Mouse (Mus musculus) central nervous system, embryonic 14 days (tissue): ENCODE data around the gene Eml3. TPM values are rescaled to one million over a fixed set of nuclear protein-coding genes. Genes with fewer than 3 reads are reported as not detected.

ENCODE experiments used
- polyA plus RNA-seq: library from polyadenylated mRNA; depleted of rRNA; stranded (reverse); fragments of >200 nt; gene quantifications from 2 replicates; pipeline ENCODE4 v1.2.3, GENCODE M21; 2012; rRNA removed

The Eml3 gene
- polyA plus RNA-seq: 18.3 and 26.1 TPM in 2 replicates

DNA sequence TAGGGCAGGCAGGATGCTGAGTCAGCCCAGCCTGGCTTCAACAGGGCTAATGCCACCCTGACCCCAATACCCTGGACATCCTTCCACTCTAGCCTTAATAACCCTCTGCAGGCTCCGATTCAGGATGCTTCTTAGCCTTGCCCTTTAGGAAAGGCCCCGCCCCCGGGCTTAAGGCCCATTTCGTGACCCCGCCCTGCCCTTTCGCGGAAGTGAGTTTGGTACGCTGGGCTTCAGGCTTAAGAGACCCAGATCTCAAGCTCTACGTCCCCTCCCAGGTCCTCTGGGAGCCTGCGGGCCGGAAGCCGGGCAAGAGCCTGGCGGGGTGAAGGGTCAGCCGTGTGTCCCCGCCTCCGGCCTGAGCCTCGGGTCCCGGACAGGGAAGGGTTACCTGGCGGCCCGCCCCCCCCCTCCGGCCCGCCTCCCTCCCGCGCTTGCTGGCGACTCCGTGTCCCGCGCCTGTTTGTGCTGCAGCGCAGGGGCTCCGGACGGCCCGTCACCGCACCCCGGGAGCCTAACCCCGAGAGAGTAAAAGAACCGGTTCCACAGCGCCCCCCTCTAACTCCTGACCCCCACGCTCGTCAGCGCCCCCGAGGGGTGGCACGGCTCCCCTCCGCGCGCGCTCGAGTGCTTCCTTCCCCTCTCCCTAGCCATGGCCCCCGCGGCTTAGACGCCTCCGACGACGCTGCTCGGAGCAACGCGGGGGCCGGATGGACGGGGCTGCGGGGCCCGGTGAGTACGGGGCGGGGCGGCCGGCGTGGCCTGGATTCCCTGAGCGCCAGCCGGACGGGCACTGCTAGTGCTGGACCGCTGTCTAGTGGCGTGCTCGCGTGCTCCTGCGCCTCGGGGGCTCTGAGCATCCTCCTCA lies at the start of gene Eml3, which contains the start of gene Rom1:
TSS of gene Eml3 (plus strand) at position 329 of the 865 bp plus-strand sequence.
TSS of gene Rom1 (minus strand) at position 133 of the 865 bp plus-strand sequence.

DNA sequence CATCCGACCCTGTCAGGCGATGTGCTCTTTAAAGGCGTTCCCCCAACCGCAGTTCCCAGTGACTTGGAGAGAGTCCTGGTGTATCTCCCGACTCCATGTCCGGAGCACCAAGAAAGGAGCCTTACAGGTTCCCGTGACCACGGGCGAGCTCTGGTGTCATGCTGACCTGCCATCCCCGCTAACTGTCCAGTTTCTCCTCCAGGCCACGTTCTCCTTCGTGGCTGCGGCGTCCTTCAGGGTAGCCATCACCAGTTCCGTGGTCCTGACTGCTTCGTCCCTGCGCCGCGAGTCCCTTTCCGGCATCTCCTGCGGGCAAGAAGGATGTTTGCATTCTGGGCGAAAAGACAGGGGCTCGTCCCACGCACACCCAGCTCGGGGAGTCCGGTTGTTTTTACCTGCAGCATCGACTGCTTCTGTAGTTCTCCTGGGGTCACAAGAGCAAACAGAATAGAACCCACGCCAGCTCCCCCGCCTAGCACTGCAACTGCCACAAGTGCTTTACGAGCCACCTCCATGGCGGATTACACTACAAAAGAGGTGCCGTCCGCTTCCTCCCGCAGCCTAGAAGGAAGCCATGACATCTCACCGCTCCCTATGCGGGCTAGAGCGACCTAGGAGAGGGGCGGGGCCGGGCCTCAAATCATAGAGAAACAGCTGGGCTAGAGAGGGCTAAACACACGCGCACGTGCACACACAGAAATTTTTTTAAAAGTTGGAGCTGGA lies 48.9 kb upstream of the Eml3 start, which contains the start of gene Uqcc3:
TSS of gene Uqcc3 (minus strand) at position 613 of the 723 bp plus-strand sequence.

GRCm38 (mm10) chr19:8883616-8884015 lies 45.7 kb upstream of the Eml3 start, which contains the start of the genes Lbhd1 and Gm49403:
Gene Lbhd1, plus strand, starts transcription at chr19:8883732.
Gene Gm49403, plus strand, starts transcription at chr19:8883930.

DNA sequence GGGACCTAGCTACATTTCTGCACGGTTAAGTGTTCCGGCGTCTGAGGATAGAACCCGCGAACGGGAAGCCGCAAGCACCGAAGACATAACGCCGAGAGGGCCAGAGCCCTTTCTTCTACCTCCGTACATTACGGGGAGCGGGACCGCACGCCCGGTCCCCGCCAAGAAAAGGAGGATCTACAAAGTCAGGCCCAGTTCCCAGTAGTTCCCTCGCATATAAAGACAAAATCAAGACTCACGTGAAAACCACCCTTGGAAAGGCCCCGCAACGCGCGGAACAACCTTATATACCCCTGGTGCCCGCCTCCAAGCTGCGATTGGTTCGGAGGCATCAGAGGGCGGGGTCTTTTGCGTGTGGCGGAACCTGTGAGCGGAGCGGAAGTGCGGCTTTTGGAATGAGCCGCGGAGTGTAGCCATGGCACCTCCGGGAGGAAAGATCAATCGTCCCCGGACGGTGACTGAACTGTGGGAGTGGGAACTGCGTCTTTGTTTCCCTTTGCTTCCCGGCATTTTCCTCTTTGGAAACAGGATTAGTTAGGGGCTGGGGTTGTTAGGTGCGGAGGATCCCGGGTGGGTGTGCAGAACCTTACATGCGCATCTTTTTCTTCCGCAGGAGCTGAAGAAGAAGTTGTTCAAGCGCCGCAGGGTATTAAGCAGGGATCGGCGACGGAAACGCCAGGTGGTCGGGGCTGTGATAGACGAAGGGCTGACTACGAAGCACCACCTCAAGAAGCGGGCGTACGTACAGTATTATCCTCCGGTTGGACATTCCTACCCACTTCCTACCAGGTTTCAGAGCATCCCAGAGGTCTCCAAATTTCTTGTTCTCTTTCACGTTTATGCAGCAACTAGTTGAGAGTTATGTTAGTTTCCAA lies 40.6 kb upstream of the Eml3 start, which contains the start of the genes 1810009A15Rik and Gm49416:
TSS of gene 1810009A15Rik (plus strand) at position 343 of the 875 bp plus-strand sequence.
TSS of gene Gm49416 (plus strand) at position 416 of the 875 bp plus-strand sequence.

GRCm38 (mm10) chr19:8892829-8893766 lies 36.3 kb upstream of the Eml3 start, which contains the start of gene Ints5:
Gene Ints5, plus strand, starts transcription at chr19:8893005.

GRCm38 (mm10) chr19:8897865-8898495 lies 31.4 kb upstream of the Eml3 start, which contains the start of gene Ganab:
Gene Ganab, plus strand, starts transcription at chr19:8898071.

DNA sequence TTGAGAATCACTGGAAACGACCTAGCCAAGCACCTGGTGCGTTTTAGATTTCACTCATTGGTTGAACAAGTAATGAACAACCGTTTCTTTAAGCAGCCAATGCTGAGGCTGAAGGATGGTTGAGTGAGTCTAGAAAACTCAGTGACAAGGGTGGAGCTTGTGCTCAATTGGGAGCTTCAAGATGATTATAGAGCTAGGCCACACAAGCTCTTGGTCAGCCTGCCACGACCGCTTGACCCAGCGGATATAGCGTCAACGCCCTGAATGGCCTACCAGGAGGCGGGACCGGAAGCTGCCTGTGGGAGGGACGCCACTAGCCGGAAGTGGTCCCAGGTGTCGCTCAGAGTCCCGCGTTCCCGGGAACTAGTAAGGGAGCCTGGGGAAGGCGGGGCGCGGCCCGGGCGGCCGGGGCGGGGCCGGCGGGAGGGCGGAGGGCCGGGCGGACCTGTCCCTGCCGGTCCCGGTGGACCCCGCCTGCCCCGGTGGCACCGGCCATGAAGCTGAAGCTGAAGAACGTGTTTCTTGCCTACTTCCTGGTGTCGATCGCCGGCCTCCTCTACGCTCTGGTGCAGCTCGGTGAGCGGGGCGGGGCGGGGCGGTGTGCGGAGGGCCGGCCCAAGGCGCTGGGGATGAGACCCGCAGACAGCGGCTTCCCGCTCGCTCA lies 9.1 kb upstream of the Eml3 start, which contains the start of gene B3gat3:
TSS of gene B3gat3 (plus strand) at position 302 of the 664 bp plus-strand sequence.

DNA sequence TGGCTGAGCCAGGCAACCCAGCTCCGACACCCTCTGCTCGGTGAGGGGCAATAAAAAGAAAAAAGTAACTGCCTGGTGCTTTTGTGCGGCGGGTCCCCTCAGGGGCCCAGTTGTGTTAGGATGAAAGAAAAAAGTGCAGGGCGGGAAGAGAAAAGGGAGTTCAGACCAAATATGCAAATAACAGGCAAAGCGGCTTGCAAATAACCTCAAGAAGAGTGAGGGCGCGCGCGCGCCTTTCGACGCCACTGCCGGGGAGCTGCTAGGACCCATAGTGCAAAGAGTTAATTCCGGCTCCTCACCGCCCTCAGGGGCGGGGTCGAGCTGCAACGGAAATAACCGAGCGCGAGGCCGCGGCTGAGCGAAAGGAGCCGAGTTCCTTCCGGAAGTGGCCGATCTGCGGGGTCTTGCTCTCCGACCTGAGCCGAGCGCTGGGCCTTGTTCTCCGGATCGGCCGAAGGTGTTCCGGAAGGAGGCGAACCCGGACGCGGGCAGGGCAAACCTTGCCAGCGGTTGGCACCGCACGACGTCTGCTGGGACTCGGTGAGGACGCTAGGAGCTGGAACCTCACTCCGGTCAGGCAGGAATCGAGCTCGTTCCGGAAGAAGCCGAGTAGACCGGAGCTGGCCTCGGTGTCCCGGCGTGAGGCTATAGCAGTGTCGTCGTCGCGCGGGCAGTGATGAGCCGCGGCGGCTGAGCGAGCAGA lies 12.3 kb downstream of the Eml3 start, which contains the start of gene Mta2:
TSS of gene Mta2 (plus strand) at position 361 of the 703 bp plus-strand sequence.

GRCm38 (mm10) chr19:8953135-8954039 lies 24.0 kb downstream of the Eml3 start, which contains the start of gene Tut1:
Gene Tut1, plus strand, starts transcription at chr19:8953847.

DNA sequence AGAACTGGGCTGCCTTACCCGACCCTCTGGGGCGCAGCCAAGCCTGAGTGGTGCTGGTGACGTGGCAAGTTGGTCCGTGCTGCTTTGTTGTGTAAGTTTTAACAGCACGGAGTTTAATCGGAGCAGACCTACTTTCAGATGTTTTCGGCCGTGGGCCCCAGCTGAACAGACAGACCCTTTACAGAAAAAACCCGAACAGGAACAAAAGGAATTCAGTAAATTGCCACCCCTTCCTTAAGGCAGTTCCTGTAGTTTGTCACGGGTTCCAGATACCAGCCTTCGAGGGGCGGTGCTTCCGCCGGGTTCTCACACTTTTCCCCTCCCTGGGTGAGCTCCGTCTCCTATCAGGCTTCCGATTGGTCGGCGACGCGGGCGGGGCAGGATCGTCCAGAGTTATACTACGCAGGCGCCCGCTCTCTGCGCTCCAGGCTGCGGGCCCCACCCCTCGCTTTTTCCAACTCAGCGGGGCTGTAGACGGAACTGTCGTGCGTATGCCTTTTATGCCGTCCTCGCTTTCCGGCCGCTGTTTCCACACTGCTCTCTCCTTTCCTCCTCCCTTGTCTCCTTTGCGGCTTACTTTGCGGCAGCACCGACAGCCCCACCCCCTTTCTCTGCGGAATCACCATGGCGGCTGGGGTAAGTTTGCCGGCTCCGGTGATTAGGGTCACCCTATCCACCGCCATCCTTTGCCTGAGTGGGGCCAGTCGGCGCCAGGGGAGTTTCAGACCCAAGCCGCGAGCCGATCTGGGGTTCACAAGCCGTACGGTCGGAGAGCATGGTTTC lies 37.4 kb downstream of the Eml3 start, which contains the start of gene Eef1g:
TSS of gene Eef1g (plus strand) at position 452 of the 783 bp plus-strand sequence.

DNA sequence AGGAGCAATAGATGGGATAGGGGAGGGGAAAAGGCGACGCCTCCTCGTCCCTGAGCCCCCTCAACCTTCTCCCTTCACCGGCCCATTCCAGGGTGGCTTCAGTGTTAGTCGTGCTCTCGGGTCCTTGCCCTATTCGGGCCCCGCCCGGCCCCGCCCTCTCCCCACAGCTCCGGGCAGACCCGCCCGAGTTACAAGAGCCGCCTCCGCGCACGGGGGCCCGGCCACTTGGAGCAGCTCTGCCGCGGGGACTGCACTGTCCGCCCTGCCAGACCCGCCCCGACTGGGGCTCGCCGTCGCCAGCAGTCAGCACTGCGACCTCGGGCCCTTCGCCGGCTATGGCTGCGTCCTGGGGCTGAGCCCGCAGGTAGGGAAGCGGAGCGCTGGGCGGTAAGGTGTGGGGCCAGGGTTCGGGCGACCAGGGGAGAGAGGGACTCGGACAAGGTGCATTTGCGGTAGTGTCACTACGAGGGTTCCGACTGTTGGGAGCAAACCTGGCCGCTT lies 59.8 kb downstream of the Eml3 start, which contains the start of gene Ahnak:
TSS of gene Ahnak (plus strand) at position 219 of the 501 bp plus-strand sequence.

Other genes starting within 250 kb of the Eml3 start
- gene Slc3a2, start 206.2 kb upstream of the Eml3 start, polyA plus RNA-seq: 139 and 144 TPM in 2 replicates
- 63.8 and 65.5 TPM in 2 replicates for gene Wdr74, start 193.7 kb upstream of the Eml3 start, polyA plus RNA-seq
- gene 1700092M07Rik, start 188.8 kb upstream of the Eml3 start, polyA plus RNA-seq: 2.2 and 3.8 TPM in 2 replicates
- gene Stx5a, start 188.1 kb upstream of the Eml3 start, polyA plus RNA-seq: 128 and 133 TPM in 2 replicates
- gene Nxf1, start 172.5 kb upstream of the Eml3 start, polyA plus RNA-seq: 237 and 239 TPM in 2 replicates
- 238 and 255 TPM in 2 replicates for gene Tmem223, start 158.6 kb upstream of the Eml3 start, polyA plus RNA-seq
- 27.4 and 32.0 TPM in 2 replicates for gene Tmem179b, start 155.1 kb upstream of the Eml3 start, polyA plus RNA-seq
- gene Taf6l, start 143.1 kb upstream of the Eml3 start, polyA plus RNA-seq: 26.2 TPM in 2 replicates
- gene Polr2g, start 131.0 kb upstream of the Eml3 start, polyA plus RNA-seq: 141 and 149 TPM in 2 replicates
- gene Zbtb3, start 127.0 kb upstream of the Eml3 start, polyA plus RNA-seq: 5.2 and 5.8 TPM in 2 replicates
- 50.1 and 61.9 TPM in 2 replicates for gene Ttc9c, start 110.2 kb upstream of the Eml3 start, polyA plus RNA-seq
- gene Hnrnpul2, start 109.5 kb upstream of the Eml3 start, polyA plus RNA-seq: 92.1 and 94.3 TPM in 2 replicates
- gene AC129217.1, start 99.8 kb upstream of the Eml3 start, polyA plus RNA-seq: 0.57 and 1.3 TPM in 2 replicates
- 78.4 and 83.2 TPM in 2 replicates for gene Bscl2, start 92.1 kb upstream of the Eml3 start, polyA plus RNA-seq
- gene Gng3, start 90.4 kb upstream of the Eml3 start, polyA plus RNA-seq: 190 TPM in 2 replicates
- 0.85 and 0.94 TPM in 2 replicates for gene Lrrn4cl, start 78.8 kb upstream of the Eml3 start, polyA plus RNA-seq
- 136 and 140 TPM in 2 replicates for gene Ubxn1, start 58.1 kb upstream of the Eml3 start, polyA plus RNA-seq
- gene Uqcc3, start 48.6 kb upstream of the Eml3 start, polyA plus RNA-seq: 51.3 and 57.6 TPM in 2 replicates
- gene Lbhd1, start 45.8 kb upstream of the Eml3 start, polyA plus RNA-seq: 4.9 and 6.7 TPM in 2 replicates
- gene Gm49403, start 45.6 kb upstream of the Eml3 start, polyA plus RNA-seq: not detected in 2 replicates
- 67.3 and 81.7 TPM in 2 replicates for gene 1810009A15Rik, start 40.7 kb upstream of the Eml3 start, polyA plus RNA-seq
- gene Gm49416, start 40.6 kb upstream of the Eml3 start, polyA plus RNA-seq: 0.18 and 1.1 TPM in 2 replicates
- 28.9 and 29.0 TPM in 2 replicates for gene Ints5, start 36.5 kb upstream of the Eml3 start, polyA plus RNA-seq
- 157 and 161 TPM in 2 replicates for gene Ganab, start 31.5 kb upstream of the Eml3 start, polyA plus RNA-seq
- 146 and 151 TPM in 2 replicates for gene B3gat3, start 9.2 kb upstream of the Eml3 start, polyA plus RNA-seq
- 2.0 and 3.3 TPM in 2 replicates for gene Rom1, start 196 bp upstream of the Eml3 start, polyA plus RNA-seq
- gene Mta2, start 12.3 kb downstream of the Eml3 start, polyA plus RNA-seq: 62.2 and 65.0 TPM in 2 replicates
- 26.1 and 29.3 TPM in 2 replicates for gene Tut1, start 24.3 kb downstream of the Eml3 start, polyA plus RNA-seq
- 429 and 446 TPM in 2 replicates for gene Eef1g, start 37.5 kb downstream of the Eml3 start, polyA plus RNA-seq
- 3.8 and 8.4 TPM in 2 replicates for gene Ahnak, start 59.7 kb downstream of the Eml3 start, polyA plus RNA-seq
- not detected in 2 replicates for gene Scgb1a1, start 158.4 kb downstream of the Eml3 start, polyA plus RNA-seq
- gene Asrgl1, start 206.1 kb downstream of the Eml3 start, polyA plus RNA-seq: 12.2 and 13.9 TPM in 2 replicates